Mouse (Mus musculus) induced T-regulatory cell, adult 2 months (primary cell): Measurements from ENCODE around the gene Cdk11b.
"Not testable (repeated sequence)": the region's sequence is repeated elsewhere in the genome, so short reads cannot be mapped to it uniquely, and the experiment has no call there.

Experiments used
- DNase-seq: peaks from one replicate; pipeline ENCODE4 v3.0.0-alpha.2; 2012; ENCODE audit warnings: low read depth

Gene Cdk11b

DNA sequence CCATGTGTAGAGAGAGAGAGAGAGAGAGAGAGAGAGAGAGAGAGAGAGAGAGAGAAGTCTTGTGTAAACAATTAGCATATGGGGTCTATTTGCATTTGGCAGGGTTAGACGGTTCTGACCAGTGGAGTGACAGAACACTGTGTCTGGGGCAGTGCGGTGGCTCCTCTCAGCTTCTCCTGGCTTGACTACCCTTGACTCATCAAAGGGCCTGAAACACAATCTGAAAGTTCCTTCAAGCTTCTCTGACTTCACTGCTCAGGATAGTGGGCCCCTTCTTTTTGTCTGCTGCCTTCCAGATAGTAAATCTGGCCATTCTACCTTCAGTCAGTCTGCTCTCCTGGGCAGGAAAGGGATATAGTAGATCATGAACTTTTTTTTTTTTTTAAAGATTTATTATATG is 17.8 kb upstream of the Cdk11b start:
- no peak for DNase-seq

DNA sequence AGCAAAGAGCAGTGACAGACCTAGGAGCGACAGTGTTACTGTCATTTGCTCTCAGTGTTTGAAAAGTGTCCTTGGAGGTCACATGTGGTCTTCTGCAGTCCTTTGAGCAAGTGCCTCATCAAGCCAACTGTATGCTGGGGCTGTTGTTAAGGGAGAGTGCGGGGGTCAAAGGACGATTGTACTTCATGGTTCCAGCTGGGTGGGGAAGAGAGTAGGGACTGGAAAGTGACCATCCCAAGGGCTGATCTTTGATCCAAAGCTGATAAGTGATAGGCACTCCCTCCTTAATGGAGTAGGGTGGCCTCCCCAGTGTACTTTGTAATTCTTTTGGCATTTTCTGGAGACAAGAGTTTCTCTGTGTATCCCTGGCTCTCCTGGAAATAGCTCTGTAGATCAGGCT is 12.8 kb upstream of the Cdk11b start:
- DNase-seq = no peak

GRCm38 (mm10) chr4:155613264-155613663 is 11.4 kb upstream of the Cdk11b start:
- DNase-seq = no peak

GRCm38 (mm10) chr4:155618321-155618720 is 6.3 kb upstream of the Cdk11b start:
- DNase-seq = no peak

- DNase-seq = no peak
These were observed 5.6 kb downstream of the Cdk11b start for GRCm38 (mm10) chr4:155630267-155630666.

DNA sequence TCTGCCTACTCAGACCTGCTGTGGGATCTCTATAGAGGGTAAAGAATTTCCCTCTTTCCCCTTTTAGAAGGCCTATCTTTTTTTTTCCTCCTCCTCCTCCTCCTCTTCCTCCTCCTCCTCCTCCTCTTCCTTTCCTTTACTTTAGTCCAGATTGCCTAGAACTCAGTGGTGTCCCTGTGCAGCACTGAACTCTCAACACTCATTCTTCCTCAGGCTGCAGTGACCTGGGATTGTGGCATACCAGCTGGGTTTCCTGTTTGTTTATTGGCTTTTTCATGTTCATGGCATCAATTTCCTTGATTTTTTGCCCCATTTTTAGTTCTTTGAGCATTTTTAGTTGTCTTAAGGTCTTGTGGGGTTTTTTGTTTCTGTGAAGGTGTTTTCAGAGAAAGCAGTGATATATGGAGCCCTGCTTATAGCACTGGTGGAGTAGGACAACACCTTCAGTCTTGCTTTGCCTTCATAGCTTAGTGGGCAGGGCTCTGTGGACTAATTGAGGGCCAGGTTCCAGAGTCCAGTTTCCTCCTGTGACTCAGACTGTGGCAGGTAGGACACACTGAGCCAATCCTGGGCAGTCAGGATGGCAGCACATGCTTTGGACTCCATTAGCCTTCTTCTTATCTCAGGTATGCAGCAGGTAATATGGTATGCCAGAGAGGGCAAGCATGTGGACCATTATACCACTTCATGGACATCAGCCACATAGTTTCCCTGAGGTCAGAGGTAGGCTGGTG is 11.3 kb downstream of the Cdk11b start:
- no peak for DNase-seq

DNA sequence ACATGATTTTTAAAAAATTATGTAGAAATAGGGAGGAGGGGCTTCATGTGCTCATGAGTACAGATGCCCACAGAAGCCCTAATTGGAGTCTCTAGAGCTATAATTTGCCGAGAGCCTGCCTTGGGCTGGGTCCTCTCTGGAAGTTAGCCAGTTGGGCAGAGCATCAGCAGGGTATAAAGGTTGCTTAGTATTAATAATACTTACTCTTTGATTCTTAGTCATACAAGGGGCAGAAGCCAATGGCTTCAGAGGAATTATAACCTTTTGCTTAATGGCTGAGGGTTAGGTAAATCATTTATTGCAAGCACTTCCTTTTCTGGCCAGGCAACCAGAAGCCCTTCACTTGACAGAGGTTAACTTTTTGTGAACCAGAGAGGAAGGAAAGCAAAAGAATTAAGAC is 18.9 kb downstream of the Cdk11b start:
- DNase-seq = no peak

DNA sequence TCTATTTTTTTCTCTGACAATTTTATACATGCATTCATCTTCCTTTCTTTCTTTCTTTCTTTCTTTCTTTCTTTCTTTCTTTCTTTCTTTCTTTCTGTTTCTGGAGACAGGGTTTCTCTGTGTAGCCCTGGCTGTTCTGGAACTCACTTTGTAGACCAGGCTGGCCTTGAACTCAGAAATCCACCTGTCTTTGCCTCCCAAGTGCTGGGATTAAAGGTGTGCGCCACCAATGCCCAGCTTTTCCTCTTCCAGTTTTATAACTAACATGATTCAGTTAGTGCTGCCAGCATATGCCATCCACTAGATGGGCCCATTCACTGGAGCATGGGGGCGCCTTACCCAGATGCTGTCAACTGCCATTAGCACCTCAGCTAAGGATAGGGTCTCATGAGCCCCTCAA is 20.7 kb downstream of the Cdk11b start, which contains the start of gene Gm10563:
TSS of gene Gm10563 (minus strand) at position 101 of the 400 bp plus-strand sequence.
- DNase-seq = not testable (repeated sequence)

GRCm38 (mm10) chr4:155645721-155646120 is 21.1 kb downstream of the Cdk11b start:
- DNase-seq = no peak

DNA sequence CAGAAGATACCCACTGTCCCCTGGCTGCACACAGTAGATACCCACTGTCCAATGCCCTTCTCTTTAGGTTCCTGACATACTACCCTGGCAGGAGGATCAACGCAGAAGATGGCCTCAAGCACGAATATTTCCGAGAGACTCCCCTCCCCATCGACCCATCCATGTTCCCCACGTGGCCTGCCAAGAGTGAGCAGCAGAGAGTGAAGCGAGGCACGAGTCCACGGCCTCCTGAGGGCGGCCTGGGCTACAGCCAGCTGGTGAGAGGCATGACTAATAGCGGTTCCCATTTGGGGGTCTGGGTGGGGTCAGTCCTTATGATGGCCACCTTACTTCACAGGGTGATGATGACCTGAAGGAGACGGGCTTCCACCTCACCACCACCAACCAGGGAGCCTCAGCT is 24.7 kb downstream of the Cdk11b start:
- no peak for DNase-seq

- DNase-seq = no peak
These were observed 27.1 kb downstream of the Cdk11b start for GRCm38 (mm10) chr4:155651553-155652269.

DNA sequence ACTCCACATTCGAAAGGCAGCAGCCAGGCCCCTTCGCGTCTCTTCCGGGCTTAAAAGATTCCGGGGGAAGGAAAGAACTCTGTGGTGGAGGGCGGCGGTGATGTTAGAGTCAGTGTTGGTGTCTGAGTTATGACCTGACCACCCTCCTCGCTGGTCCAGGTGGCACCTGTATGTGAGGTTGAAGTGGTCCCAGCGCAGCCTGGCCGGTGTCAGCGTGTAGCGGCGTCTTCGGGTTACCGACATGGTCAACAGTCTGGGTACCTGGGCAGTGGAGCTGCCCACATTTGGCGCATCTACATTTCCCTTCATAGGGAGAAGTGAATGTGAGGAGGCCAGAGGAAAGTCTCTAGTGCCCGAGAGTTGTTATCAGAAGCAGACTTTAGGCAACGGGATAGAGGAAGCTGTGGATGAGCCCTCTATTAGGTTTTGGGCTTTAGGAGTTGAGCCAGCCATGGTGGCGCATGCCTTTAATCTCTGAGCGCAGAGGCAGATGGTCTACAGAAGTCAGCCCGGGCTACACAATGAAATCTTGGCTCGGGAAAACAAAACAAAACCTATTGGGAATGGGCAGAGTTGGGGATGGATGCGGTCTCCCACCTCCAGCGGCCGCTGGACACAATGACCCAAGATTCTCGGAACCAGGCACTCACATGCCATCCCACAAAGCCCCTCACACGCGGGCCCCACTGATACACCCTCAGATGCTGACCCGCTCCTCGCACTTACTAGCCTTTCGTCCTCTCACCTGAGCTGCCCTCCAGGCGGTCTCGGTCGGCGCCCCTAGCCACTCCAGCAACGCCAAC is 27.8 kb downstream of the Cdk11b start:
- peak; percentile 21 for DNase-seq

GRCm38 (mm10) chr4:155653086-155653450 is 28.4 kb downstream of the Cdk11b start, which contains the start of gene Mmp23:
TSS of gene Mmp23 (minus strand) at chr4:155653384.
- DNase-seq = peak; percentile 34

DNA sequence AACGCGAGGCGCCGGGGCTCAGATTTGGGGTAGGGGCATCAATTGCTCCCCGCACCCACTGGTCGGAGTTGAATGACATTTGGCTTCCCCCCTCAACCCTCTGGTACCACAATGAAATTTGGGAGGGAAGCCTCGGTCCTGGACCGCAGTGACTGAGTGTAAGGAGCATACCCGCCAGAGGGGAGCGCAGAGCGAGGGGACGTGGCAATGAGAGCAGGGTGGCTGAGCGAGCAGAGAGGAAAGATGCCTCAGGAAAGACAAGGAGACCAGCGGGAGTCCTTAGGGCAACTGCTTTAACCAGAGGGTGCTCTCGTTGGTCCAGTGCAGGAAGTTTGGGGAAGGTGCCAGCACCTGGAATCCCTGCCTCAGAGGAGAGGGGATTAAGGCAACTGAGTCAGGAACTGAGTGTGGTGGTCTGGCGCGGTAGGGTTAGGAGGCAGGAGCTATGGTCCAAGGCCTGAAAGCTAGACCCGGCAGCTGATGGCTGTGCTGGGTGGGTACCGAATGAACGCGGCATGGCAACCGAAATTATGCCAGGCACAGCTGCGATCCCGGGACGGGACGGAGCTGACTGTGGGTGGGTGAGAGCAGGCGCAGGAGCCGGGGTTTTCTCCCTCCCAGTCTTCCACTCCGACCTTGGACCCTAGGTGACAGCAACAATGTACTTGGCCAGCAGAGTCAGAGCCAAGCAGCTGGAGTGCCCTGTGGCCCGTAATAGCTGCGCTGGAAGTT is 29.0 kb downstream of the Cdk11b start:
- DNase-seq = peak; percentile 49

GRCm38 (mm10) chr4:155654183-155654455 is 29.5 kb downstream of the Cdk11b start:
- DNase-seq = no peak

GRCm38 (mm10) chr4:155654456-155655298 is 30.0 kb downstream of the Cdk11b start:
- DNase-seq = peak; percentile 83

GRCm38 (mm10) chr4:155656214-155656751 is 31.6 kb downstream of the Cdk11b start:
- DNase-seq = no peak

DNA sequence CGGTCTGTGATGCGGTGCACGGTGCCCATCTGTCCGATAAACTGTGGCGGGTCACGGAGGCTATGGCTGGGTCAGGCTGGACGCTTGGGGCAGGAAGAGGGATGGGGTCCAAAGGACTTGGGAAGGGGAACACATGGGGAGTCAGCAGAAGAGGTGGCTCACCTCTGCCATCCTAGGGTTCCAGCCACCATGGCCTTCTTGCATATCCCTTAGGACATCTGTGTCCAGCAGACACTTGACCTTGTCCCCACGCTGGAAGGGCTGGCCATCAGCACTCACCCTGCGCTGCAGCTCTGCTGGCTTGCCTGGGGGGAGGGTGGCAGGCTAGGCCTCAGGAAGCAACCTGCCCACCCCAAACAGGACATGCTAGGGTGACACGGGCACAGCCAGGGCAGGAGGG is 34.3 kb downstream of the Cdk11b start:
- no peak for DNase-seq

DNA sequence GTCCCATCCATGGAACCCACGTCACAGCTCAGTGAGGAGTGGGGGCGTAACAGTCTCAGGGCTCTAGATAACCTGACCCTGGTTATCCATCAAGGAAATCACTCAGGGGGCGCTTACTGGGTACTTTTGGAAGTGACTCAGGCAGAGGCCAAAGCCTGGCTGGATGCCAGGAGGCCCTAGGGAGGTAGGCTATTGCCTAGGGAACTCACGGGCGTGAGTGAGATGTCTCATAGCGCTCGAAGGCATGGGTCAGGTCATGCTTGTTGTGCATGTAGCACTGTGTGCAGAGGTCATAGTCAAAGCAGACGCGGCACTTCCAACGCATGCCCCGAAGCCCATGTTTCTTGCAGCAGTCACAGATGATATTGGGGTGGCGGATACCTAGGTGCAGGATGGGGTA is 36.0 kb downstream of the Cdk11b start:
- DNase-seq = no peak

DNA sequence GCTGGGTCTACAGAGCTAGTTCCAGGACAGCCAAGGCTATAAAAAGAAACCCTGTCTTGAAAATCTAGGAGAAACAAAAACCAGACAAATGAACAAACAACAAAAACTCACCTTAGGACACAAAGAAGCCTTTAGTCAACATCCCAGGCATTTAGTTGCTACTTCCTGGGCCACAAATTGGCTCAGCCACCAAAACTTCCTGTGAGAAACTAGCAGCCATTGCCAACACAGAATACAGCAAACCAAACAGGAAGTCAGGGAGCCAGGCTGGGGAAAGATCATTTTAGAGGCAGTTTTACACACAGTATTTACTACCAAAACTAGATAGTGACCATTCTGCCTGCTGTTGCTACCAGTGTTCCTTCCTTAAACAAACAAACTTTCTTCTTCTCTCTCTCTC is 42.2 kb downstream of the Cdk11b start:
- DNase-seq = peak; percentile 54
